Mouse (Mus musculus) forelimb bud, embryonic 11.5 days (tissue): ENCODE results near the gene Stim1.

ENCODE experiments used
- DNase-seq: peaks from one replicate; pipeline ENCODE4 v3.0.0-alpha.2; 2012; ENCODE audit warnings: low read depth, low spot score

Gene Stim1

GRCm38 (mm10) chr7:102267601-102268394 is at the start of gene Stim1:
Gene Stim1, plus strand, starts transcription at chr7:102267806.
- peak; percentile 40 for DNase-seq

- DNase-seq = no peak
These were observed 45.7 kb upstream of the Stim1 start for GRCm38 (mm10) chr7:102221899-102222298.

- peak; percentile 46 for DNase-seq
These were observed 45.3 kb upstream of the Stim1 start for GRCm38 (mm10) chr7:102222336-102222735.

- DNase-seq = peak; percentile 57
These were observed 44.6 kb upstream of the Stim1 start for GRCm38 (mm10) chr7:102222830-102223556.

GRCm38 (mm10) chr7:102223883-102224738 is 43.5 kb upstream of the Stim1 start:
- no peak for DNase-seq

- DNase-seq = no peak
These were observed 41.6 kb upstream of the Stim1 start for GRCm38 (mm10) chr7:102226051-102226450.

GRCm38 (mm10) chr7:102228049-102228670 is 39.4 kb upstream of the Stim1 start:
- no peak for DNase-seq

- no peak for DNase-seq
These were observed 37.8 kb upstream of the Stim1 start for GRCm38 (mm10) chr7:102229814-102230213.

GRCm38 (mm10) chr7:102233059-102233458 is 34.5 kb upstream of the Stim1 start:
- DNase-seq = no peak

- DNase-seq = no peak
These were observed 28.8 kb upstream of the Stim1 start for GRCm38 (mm10) chr7:102238686-102239286.

GRCm38 (mm10) chr7:102239591-102239990 is 28.0 kb upstream of the Stim1 start:
- no peak for DNase-seq

GRCm38 (mm10) chr7:102242371-102242770 is 25.2 kb upstream of the Stim1 start:
- no peak for DNase-seq

- no peak for DNase-seq
These were observed 24.7 kb upstream of the Stim1 start for GRCm38 (mm10) chr7:102242917-102243316.

GRCm38 (mm10) chr7:102243870-102244269 is 23.7 kb upstream of the Stim1 start:
- DNase-seq = no peak

- no peak for DNase-seq
These were observed 22.6 kb upstream of the Stim1 start for GRCm38 (mm10) chr7:102244782-102245535.

- no peak for DNase-seq
These were observed 21.8 kb upstream of the Stim1 start for GRCm38 (mm10) chr7:102245775-102246174.

- no peak for DNase-seq
These were observed 21.3 kb upstream of the Stim1 start for GRCm38 (mm10) chr7:102246265-102246664.

GRCm38 (mm10) chr7:102246956-102247797 is 20.4 kb upstream of the Stim1 start:
- no peak for DNase-seq

GRCm38 (mm10) chr7:102248691-102249404 is 18.8 kb upstream of the Stim1 start:
- no peak for DNase-seq
